Mouse (Mus musculus): ENCODE measurements around the gene Gm17571. TPM values are rescaled to one million over a fixed set of nuclear protein-coding genes. Genes with fewer than 3 reads are reported as not detected.

The Gm17571 gene
- polyA plus RNA-seq (2016; fragmentation: Nextera tagmentation; extraction: Ambion mirVana), result not detected in 2 replicates

DNA sequence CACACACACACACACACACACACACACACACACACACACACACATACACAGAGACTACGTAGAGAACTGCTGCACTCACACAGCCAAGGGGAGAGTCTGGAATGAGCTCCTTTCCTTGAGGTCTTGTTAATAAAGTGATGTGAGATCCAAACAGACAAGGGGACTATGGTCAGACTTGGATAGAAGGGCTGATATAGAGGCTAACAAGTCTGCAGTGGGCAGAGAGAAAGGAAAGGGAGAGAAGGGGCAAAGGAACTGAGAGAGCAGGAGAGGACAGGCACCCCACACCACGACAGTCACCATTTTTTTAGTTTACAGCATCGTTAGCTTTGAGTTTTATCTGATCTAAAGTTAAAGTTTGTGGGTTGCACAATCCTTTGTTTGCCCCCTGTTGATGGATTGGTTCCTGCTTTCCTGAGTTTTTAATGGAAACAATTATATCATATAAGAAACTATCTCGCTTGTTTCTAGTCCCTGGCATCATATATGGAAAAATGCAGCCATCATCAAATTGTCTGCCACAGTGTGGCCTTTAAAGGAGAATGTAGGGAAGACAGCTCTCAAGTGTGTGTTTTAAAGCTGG is at the start of gene Gm17571:
Gene Gm17571, minus strand, starts transcription at position 51 of the 583 bp plus-strand sequence.
- Histone ChIP-seq H3K27me3 (replicated peaks) (no peaks in the 10 kb centered on the region), H3K36me3 (no peaks in the 10 kb centered on the region), H3K4me1 (no peaks in the 10 kb centered on the region), H3K4me2 (replicated peaks) (no peak within 1 kb of the TSS), H3K27ac (no peak within 1 kb of the TSS), H3K9me3 (no peaks in the 10 kb centered on the region), H3K9ac (no peak within 1 kb of the TSS), H3K4me3 (no peak within 1 kb of the TSS)
- WGBS, result 87% methylated on average over 4 of the region's 4 CpGs
- ATAC-seq (ENCODE audit: low FRiP score, low read depth), result no peak

- H3K36me3 ChIP-seq, result no peaks in the 10 kb centered on the region
- no peaks in the 10 kb centered on the region for H3K9me3 ChIP-seq
- no peaks in the 10 kb centered on the region for H3K27me3 ChIP-seq (replicated peaks)
- H3K27ac ChIP-seq, result no peak overlapping the region
- H3K9ac ChIP-seq, result no peak overlapping the region
- H3K4me1 ChIP-seq, result 0 out of 2 replicates have a peak, but pooled peaks cover 2% of the 10 kb centered on the region
- no peak for ATAC-seq (ENCODE audit: low FRiP score, low read depth)
- H3K4me3 ChIP-seq, result no peak overlapping the region
- no peak overlapping the region for H3K4me2 ChIP-seq (replicated peaks)
Measured at GRCm38 (mm10) chr9:13495530-13495929, 49.0 kb upstream of the Gm17571 start.

GRCm38 (mm10) chr9:13493746-13494145 is 47.2 kb upstream of the Gm17571 start:
- 0 out of 2 replicates have a peak, but pooled peaks cover 2% of the 10 kb centered on the region for H3K4me1 ChIP-seq
- 94% methylated on average over 2 of the region's 2 CpGs for WGBS
- H3K9me3 ChIP-seq, result no peaks in the 10 kb centered on the region
- H3K4me3 ChIP-seq, result no peak overlapping the region
- no peak overlapping the region for H3K4me2 ChIP-seq (replicated peaks)
- no peak overlapping the region for H3K9ac ChIP-seq
- H3K27ac ChIP-seq, result no peak overlapping the region
- H3K36me3 ChIP-seq, result no peaks in the 10 kb centered on the region
- no peak for ATAC-seq (ENCODE audit: low FRiP score, low read depth)
- no peaks in the 10 kb centered on the region for H3K27me3 ChIP-seq (replicated peaks)

- H3K9me3 ChIP-seq, result no peaks in the 10 kb centered on the region
- H3K4me1 ChIP-seq, result 0 out of 2 replicates have a peak, but pooled peaks cover 2% of the 10 kb centered on the region
- H3K27me3 ChIP-seq (replicated peaks), result no peaks in the 10 kb centered on the region
- H3K4me2 ChIP-seq (replicated peaks), result no peak overlapping the region
- no peak overlapping the region for H3K4me3 ChIP-seq
- H3K27ac ChIP-seq, result no peak overlapping the region
- no peak for ATAC-seq (ENCODE audit: low FRiP score, low read depth)
- WGBS, result 84% methylated on average over 2 of the region's 2 CpGs
- H3K9ac ChIP-seq, result no peak overlapping the region
- H3K36me3 ChIP-seq, result no peaks in the 10 kb centered on the region
Measured at GRCm38 (mm10) chr9:13492807-13493206, 46.3 kb upstream of the Gm17571 start.

DNA sequence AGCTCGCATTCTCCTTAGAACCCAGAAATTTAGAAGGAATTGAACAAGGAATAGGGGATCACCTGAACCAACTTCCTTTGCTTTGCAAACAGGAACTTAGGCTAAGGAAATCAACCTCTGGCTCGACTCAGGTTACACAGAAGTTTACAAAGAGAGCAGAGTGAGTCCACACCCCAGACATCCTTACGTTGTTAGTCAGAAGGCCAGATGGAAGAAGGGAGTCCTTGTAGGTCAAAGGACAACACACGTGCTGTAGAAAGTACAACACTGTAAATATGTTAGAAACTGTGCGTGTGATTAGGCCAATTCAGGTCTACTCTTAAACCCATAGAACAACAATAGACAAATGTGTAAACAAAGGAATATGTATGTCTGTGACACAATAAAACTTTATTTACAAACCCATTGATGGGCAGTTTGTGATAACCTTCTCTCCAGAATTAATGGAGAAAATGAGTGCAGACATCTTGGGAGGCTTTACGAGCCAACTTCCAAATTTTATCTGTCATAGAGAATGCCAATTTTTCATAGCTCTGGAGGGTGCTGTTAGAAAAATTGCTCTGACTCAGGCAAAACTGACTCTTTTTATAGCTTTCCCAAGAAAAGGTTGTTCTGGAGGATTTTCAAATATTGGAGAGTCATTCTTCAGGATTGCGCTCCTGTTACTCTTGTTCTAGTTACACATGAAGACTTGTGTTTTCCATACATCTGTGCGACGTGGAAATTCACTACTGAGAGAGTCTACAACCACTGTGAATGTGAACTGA is 45.5 kb upstream of the Gm17571 start:
- 87% methylated on average over 9 of the region's 9 CpGs for WGBS
- Histone ChIP-seq H3K36me3 (no peaks in the 10 kb centered on the region), H3K4me2 (replicated peaks) (no peak overlapping the region), H3K4me3 (no peak overlapping the region), H3K27me3 (replicated peaks) (no peaks in the 10 kb centered on the region), H3K27ac (no peak overlapping the region), H3K9ac (no peak overlapping the region), H3K4me1 (no peaks in the 10 kb centered on the region), H3K9me3 (no peaks in the 10 kb centered on the region)
- no peak for ATAC-seq (ENCODE audit: low FRiP score, low read depth)

DNA sequence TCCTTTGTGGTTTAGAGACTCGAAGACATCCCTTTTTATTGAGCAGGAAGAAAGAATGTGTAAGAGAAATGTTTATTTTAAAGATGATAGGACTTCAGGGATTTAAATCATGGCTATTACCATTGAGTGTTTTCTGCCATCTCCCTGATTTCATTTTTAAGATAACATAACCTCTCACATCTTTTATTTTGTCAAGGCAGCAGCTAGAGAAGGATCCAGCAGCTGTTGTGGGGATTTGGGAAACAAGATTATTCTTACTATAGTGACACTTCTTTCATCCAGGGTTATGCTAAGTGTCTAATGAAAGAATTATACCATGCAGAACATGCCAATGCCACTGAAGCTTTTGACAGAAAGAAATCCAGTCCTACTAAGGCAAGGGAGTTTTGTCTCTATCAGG is 44.6 kb upstream of the Gm17571 start:
- Histone ChIP-seq H3K9me3 (no peaks in the 10 kb centered on the region), H3K27me3 (replicated peaks) (no peaks in the 10 kb centered on the region), H3K36me3 (no peaks in the 10 kb centered on the region), H3K4me1 (no peaks in the 10 kb centered on the region), H3K9ac (no peak overlapping the region), H3K4me3 (no peak overlapping the region), H3K4me2 (replicated peaks) (no peak overlapping the region), H3K27ac (no peak overlapping the region)
- WGBS, result 53% methylated on average over 1 of the region's 1 CpGs
- no peak for ATAC-seq (ENCODE audit: low FRiP score, low read depth)

DNA sequence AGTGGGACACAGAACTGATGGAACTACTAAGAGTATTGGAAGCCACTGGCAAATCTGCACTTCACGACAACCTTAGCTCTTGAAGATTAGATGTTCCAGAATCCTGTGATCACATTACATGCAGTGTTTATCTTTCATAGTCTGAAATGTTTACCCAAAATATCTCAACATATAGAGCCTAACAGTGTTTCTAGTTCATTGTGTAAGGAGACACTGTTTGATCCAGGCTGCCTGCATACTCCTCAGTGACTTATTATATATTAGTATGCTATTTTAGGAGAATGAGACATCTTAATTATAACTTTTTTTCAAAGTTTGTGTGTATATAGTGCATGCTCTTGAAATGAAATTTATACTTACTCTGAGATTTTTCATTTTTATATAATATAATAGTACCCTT is 39.4 kb upstream of the Gm17571 start:
- 86% methylated on average over 1 of the region's 1 CpGs for WGBS
- ATAC-seq (ENCODE audit: low FRiP score, low read depth), result no peak
- Histone ChIP-seq H3K36me3 (no peaks in the 10 kb centered on the region), H3K9me3 (no peaks in the 10 kb centered on the region), H3K27ac (no peak overlapping the region), H3K9ac (no peak overlapping the region), H3K27me3 (replicated peaks) (no peaks in the 10 kb centered on the region), H3K4me2 (replicated peaks) (no peak overlapping the region), H3K4me1 (peaks cover 10% of the 10 kb centered on the region), H3K4me3 (no peak overlapping the region)

DNA sequence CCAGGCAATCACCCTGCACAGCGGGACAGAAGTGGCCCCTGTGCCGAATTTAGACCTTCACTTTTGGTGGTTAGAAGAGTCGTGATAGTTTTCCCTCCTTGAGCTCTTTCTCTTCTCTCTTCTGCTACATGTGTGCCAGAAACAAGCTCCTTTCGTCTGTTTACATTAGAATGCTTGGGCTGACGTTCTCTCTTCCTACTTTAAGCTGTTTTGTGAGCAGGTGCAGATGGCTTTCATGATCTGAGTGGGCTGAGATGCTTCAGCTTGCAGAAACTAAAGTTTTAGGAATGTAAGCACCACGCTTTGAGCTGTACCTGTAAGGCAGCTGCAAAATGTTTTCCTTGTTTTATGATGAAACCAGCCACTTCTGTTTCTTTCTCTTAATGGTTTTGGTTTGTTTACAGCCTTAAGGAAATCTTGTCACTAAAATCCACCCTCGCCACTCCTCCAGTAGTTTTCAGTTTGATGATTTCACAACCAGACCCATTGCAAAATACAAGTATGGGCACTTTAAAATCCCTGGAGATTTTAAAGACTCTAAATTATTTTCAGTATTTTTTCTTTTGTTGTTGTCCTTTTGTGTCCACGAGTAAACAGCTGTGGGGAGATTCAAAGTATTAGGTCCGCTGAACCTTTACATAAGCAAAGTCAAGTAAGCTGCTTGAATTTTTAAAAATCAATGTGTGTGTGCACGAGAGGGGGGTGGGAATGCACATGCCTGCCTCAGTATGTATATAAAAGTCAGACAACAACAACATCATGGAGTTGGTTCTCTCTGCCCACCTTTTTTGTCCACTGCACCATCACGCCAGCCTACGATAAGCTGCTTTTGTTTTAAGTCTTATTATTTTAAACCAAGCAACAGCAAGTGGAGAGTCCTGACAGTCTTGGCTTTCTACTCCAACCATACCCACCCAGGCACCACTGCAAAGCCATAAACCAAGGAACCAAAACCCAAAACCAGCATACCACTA is 38.0 kb upstream of the Gm17571 start:
- H3K4me3 ChIP-seq, result no peak overlapping the region
- H3K9me3 ChIP-seq, result no peaks in the 10 kb centered on the region
- H3K4me1 ChIP-seq, result peaks cover 19% of the 10 kb centered on the region
- no peaks in the 10 kb centered on the region for H3K27me3 ChIP-seq (replicated peaks)
- ATAC-seq (ENCODE audit: low FRiP score, low read depth), result no peak
- no peak overlapping the region for H3K9ac ChIP-seq
- H3K4me2 ChIP-seq (replicated peaks), result no peak overlapping the region
- no peaks in the 10 kb centered on the region for H3K36me3 ChIP-seq
- 68% methylated on average over 12 of the region's 12 CpGs for WGBS
- no peak overlapping the region for H3K27ac ChIP-seq

DNA sequence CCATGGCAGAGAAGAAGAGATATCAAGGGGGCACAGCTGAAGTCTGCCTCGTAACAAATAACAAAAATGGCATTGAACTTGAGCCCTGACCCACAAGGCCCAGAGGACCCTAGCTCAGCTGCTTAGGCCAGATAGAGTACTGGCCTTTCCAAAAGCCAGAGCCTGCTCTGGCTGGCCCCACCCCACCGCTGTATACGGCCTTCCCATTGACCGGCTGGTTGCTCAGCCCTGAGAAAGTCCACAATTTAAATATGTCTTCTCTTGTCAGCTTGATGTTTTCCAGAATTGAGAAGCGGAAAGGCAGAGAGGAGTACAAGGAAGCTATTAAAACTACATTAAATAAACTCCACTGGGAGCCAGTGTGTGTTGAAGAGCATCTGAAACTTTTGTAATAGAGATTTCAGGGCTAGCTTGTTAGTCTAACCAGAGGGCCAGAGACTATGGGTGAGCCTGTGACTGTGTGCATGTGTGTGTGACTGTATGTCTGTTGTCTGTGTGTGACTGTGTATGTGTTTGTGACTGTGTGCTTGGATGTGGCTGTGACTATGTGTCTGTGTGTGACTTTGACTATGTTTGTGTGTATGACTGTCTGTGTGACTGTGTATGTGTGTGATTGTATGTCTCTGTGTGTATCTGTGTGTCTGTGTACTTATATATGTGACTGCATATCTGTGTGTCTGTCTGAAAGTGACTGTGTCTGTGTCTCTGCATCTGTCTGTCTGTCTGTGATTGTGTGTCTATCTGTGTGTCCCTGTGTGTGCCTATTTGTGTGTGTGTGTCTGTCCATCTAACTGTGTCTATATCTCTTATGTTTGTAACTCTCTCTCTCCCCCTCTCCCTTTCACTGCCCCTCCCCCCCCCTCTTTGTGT is 36.9 kb upstream of the Gm17571 start:
- Histone ChIP-seq H3K4me2 (replicated peaks) (no peak overlapping the region), H3K9me3 (no peaks in the 10 kb centered on the region), H3K4me1 (peaks cover 27% of the 10 kb centered on the region), H3K27me3 (replicated peaks) (no peaks in the 10 kb centered on the region), H3K36me3 (no peaks in the 10 kb centered on the region), H3K9ac (no peak overlapping the region), H3K4me3 (no peak overlapping the region), H3K27ac (no peak overlapping the region)
- WGBS, result 62% methylated on average over 5 of the region's 5 CpGs
- ATAC-seq (ENCODE audit: low FRiP score, low read depth), result no peak

- peaks cover 28% of the 10 kb centered on the region for H3K4me1 ChIP-seq
- H3K9ac ChIP-seq, result no peak overlapping the region
- no peak overlapping the region for H3K27ac ChIP-seq
- H3K4me2 ChIP-seq (replicated peaks), result no peak overlapping the region
- no peaks in the 10 kb centered on the region for H3K27me3 ChIP-seq (replicated peaks)
- H3K9me3 ChIP-seq, result no peaks in the 10 kb centered on the region
- ATAC-seq (ENCODE audit: low FRiP score, low read depth), result peak; percentile 64; the same call in 1 of the 2 replicates
- 2% methylated on average over 4 of the region's 4 CpGs for WGBS
- no peaks in the 10 kb centered on the region for H3K36me3 ChIP-seq
- H3K4me3 ChIP-seq, result no peak overlapping the region
Measured at GRCm38 (mm10) chr9:13479275-13479674, 32.7 kb upstream of the Gm17571 start.

DNA sequence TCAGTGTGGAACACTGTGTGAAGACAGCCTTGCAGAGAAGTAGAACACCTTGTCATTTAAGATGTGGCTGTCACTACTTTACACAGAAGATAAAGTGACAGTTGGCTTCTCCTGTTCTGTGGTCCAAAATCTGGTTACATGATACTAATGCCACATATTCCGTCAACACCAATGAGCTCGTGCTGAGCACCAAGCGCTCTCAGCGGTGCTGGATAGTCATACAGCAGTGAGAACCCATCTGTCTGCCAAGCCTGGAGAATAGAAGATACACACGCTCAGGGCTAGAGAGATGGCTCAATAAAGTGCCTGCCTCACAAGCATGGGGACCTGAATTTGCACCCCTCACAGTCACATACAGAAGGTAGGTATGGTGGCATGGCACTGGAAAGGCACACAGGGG is 28.4 kb upstream of the Gm17571 start:
- H3K4me1 ChIP-seq, result peaks cover 15% of the 10 kb centered on the region
- H3K4me2 ChIP-seq (replicated peaks), result no peak overlapping the region
- no peak overlapping the region for H3K9ac ChIP-seq
- no peak overlapping the region for H3K27ac ChIP-seq
- 94% methylated on average over 5 of the region's 5 CpGs for WGBS
- no peak for ATAC-seq (ENCODE audit: low FRiP score, low read depth)
- no peak overlapping the region for H3K4me3 ChIP-seq
- H3K27me3 ChIP-seq (replicated peaks), result no peaks in the 10 kb centered on the region
- no peaks in the 10 kb centered on the region for H3K36me3 ChIP-seq
- no peaks in the 10 kb centered on the region for H3K9me3 ChIP-seq
